Mouse (Mus musculus) adrenal gland, postnatal 10 days (tissue): ENCODE measurements around the gene Hmmr. TPM values are rescaled to one million over a fixed set of nuclear protein-coding genes. Genes with fewer than 3 reads are reported as not detected.
A peak's percentile ranks its signal among the peaks of the same experiment; 100 is the strongest.

Experiments
- DNase-seq: peaks from one replicate; pipeline ENCODE4 v3.0.0; 2021; ENCODE audit warnings: mixed read lengths
- total RNA-seq, 2 experiments: library from RNA; stranded (reverse); gene quantifications; 2 replicates each; pipeline ENCODE4 v1.2.3; 2021

Hmmr gene
- total RNA-seq, 2 experiments from 2014 or later = 7.5 to 9.1 TPM

DNA sequence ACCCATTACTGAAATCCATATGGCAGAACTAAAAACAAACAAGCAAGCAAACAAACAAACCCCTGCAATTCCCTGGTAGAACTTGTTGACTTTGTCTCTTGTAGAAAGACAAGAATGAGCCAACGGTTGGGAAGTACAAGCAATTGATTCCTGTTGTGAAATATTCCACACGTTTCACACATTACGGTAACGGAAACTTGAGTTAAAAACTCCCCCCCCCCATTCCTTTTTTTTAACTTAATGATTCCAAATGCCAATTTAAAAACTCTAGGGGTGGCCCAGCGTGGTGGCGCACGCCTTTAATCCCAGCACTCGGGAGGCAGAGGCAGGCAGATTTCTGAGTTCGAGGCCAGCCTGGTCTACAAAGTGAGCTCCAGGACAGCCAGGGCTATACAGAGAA is 38.1 kb downstream of the Hmmr start, which contains the start of gene Mat2b:
Mat2b (minus strand) TSS at position 101 of the 400 bp plus-strand sequence.
- no peak for DNase-seq

DNA sequence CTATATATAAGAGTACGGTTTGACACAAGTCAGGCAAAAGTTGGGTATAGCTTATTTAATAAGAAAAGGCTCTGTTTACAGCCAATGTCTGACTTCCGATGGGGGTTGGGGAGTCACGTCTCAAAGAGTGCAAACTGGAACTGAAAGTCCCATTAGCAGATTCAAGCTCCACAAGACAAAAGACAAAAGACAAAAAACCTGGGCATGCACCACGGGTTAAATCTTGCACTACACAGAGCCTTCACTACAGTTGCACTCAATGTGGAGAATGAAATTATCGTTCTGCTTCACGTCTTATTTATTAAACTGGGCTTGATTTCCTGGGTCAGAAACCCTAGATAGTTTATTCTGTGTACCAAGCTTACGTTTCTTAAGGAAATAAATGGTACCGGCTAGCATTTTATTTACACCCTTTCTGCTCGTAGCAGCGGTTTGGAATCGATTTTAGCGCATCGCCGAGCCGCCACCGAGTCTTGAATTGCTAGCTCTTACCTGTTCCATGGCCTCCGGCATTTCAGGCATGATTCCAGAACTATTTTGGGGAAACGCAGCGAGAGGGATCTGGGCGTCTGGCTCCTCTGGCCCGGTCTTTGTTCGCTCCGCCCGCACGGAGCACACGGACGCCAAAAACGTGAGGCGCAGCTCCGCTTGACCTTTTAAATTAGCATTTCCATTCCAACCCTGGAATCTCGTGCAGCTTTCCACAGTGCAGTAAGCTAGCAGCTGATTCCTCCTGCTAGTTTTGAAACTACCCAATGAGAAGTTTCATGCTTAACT is 38.7 kb downstream of the Hmmr start:
- DNase-seq = peak; percentile 79

DNA sequence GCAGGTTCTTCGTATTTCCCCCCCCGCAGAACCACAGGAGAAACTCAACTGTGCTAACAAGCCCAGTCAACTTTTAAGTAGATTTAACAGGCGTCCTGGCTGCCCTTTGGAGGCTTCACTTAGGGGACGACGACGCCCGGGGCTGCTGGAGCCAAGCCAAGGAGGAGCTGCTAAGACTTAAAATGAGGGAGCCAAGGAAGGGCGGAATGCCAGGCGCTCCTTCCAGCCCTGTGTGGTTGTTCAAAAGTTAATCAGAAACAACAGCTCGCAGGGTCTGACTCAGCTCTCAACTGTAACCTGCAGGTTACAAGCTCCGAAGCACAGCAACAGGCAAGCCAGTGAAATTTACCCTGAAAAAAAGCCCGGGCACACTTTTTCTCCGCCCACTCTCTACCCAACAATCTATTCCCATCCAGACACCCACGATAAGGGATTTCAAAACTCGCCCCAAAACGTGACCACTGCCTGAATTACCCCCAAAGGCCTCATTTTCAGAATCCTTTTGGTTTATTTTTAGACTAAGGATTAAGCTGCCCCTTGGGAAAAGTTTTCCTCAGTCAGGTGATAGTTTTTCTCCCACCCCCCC is 39.8 kb downstream of the Hmmr start:
- DNase-seq = peak; percentile 83

DNA sequence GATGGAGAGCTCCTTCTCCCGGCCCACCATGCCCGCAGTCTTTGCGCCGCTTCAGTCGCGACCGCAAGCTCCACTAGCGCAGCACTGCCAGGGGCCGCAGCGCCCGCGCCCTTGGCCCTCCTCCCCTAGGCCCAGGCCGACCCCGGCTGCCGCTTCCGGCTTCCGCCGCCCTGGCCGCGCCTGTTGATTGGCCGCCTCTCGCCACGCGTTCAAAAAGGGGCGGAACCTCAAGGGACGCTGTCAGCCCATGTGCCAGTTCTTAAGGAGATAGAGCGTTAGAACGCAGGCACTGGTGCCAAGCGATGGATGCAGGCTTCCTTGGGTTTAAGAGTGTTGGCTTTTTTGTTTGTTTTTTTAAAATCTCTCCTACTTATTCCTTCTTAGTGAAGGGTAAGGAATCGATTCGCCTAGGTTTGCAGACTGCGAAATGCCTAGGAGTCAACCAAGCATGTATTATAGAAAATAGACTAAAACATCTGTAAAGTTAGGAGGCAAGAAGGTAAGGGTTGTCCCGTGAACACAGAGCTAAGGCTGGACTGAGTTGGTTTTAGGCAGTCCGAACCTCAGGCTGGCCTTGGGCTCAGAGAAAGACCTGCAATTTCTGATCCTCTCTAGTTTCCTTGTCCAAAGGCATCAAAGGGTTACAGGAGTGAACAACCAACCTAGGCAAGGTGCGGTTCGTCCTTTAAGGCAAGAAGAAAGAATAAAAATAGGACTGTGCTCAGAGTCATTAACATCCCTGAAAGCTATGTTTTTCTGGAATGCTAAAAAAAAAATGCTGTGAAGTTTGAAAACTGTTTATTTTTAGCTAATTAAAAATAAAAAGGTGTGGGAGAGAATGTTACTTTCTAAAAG is 40.5 kb downstream of the Hmmr start:
- DNase-seq = peak; percentile 97

DNA sequence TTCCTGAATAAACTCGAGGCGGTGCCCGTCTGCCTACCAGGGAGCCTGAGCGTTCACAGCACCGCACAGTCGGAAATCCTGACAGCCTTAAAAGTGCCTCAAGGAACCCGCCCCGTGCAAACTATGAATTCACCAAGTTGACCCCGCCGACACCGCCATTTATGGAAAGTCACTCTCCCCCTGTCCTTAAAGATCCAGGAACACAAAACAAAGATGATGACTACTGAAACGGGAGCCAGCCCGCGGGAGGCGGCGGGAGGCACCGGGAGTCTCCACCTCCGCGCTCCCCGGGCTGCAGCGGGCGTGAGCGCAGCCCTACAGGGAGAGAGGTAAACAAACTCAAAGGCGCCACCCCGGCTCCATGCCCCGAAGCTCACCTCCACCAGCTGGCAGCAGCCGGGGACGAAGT is 41.1 kb downstream of the Hmmr start:
- no peak for DNase-seq

DNA sequence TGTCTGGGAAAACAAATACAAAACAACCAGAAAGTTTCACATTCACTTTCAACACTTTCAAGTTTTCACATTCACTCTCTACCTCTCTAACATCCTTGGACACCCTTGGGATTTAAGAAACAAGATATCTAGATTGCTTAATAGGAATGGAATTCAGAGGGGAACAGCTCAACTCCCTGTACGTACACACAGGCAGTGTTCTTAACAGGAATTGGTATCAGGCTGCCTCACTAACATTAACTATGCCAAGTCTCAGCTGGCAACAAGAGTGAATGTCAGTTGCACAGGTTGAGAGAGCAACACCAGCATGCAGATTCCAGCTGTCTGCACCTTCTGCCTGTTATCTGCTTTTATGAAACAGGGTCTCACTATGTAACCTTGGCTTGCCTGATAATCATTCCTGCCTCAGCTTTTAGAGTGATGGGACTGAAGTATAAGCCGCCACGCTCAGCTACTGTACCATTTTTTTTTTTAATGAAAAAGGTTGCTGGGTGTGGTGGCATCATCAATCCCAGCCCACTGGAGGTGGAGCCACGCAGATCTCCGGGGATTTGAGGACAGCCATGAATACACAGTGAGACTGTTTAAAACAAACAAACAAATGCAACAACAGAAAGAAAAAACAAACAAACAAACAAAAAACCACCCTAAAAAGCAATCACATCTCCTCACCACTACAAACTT is 42.6 kb downstream of the Hmmr start:
- peak; percentile 31 for DNase-seq

DNA sequence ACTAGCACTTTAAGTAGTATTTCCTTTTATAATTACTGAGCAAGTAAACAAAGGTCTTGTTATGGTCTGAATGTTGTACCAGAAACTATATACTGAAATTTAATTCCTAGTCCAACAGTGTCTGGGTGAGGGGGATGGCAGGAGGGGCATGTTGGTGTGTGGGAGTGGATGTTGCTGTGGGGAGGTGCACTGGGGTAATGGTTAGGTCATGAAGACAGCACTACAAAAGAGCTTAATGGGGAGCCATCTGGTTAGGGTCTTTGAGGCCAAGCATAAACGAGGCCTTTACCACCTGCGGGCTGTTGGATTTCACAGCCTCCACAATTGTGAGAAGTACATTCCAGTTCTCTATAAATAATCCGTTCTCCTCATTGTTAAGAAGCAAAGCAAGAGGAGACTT is 49.9 kb downstream of the Hmmr start:
- no peak for DNase-seq

DNA sequence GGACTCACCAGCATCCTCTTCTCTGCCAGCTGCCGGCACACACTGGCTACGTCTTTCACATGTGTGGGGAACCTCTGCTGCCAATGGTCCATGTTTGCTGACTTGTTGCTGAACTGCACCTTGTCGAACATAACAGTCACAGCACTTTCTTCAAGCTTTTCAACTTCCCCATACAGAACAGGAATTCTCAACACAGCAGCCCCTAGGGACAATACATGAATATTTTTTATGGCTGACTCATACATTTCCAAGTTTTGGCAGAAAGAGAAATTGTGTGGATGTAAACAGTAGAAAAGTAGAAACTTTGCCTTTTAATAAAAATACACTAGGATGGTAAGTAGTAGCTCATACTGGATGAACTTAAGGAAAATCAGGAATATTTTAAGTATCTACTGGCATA is 50.8 kb downstream of the Hmmr start:
- DNase-seq = no peak

DNA sequence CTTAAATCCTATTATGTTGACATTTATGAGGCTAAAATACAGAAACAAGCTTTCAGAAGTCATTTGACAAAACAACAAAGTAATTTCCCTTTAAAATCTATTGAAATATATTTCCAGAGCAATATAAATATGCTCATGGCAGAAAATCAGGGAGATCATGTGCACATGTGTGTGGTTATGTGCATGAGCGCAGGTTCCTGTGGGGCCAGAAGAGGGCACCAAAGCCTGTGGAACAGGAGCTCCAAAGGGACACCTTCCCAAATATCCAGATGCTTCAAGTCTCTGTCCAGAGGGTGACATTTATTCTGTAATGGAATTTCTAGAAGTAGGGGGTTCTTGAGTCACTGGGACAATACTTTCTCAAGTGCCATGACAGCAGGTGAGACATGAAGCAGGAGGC is 56.1 kb downstream of the Hmmr start:
- peak; percentile 24 for DNase-seq

DNA sequence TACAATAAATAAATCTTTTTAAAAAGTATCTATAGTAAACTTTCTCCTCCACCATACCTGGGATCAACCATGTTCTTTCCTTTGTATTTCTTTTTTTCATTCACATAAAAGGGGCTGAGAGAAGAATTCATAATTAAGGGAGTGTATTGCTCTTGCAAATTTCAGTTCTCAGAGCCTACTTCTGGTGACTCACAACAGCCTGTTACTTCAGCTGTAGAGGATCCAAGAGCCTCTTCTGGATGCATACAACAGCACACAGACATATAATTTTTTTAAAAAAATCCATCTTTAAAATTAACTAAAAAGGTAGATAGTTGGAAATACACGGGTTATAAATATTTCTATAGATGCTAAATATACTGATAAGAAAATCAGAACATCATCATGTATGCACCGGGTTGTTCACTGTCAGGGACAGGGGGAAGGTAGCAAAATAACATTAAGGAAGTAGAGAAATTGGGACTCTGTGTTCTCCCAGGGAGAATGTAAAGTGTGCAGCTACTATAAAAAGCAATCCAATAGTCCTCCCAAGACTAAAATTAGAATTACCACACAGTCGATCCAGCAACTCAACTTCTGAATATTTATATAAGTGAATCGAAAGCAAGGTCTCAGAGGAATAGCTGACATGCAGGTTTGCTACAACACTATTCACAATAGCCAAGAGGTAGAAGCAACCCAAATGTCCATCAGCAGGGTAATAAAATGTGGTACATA is 58.0 kb downstream of the Hmmr start:
- no peak for DNase-seq

Other genes starting within 250 kb of the Hmmr start
- 100 to 1,000 TPM in 1 of 2 experiments, 10 to 100 TPM in 1; 88.9 to 116 TPM for gene Mat2b, start 38.2 kb downstream of the Hmmr start, total RNA-seq
- 10 to 100 TPM; 31.6 to 34.6 TPM for gene Nudcd2, start 245 bp upstream of the Hmmr start, total RNA-seq
- gene Ccng1, start 21.9 kb upstream of the Hmmr start, total RNA-seq = 10 to 100 TPM; 71.1 to 96.0 TPM